Mouse (Mus musculus) heart, postnatal 25 days (tissue): ENCODE measurements around the gene Wfdc1. TPM values are rescaled to one million over a fixed set of nuclear protein-coding genes. Genes with fewer than 3 reads are reported as not detected.
A peak's percentile ranks its signal among the peaks of the same experiment; 100 is the strongest.

Experiments used
- DNase-seq: peaks from one replicate; pipeline ENCODE4 v3.0.0; 2022; ENCODE audit warnings: low spot score
- intact Hi-C: fragments of 180-260 bp; cut with DNase I; formaldehyde crosslinking; loops from one replicate; pipeline ENCODE4 v1.15.1; 2025
- total RNA-seq, 2 experiments: library from RNA; stranded (reverse); gene quantifications; 2 replicates each; pipeline ENCODE4 v1.2.3; 2021

Gene Wfdc1
- 10 to 100 TPM; 45.5 to 49.2 TPM for total RNA-seq

- peak; percentile 24 for DNase-seq
- intact Hi-C loops: no loop called here
Observed at GRCm38 (mm10) chr8:119666219-119666951, at the start of gene Wfdc1. Gene Wfdc1 (plus strand): TSS chr8:119666365.

- DNase-seq: no peak
- intact Hi-C loops: no loop called here
Observed at GRCm38 (mm10) chr8:119616811-119617210, 49.4 kb upstream of the Wfdc1 start.

DNA sequence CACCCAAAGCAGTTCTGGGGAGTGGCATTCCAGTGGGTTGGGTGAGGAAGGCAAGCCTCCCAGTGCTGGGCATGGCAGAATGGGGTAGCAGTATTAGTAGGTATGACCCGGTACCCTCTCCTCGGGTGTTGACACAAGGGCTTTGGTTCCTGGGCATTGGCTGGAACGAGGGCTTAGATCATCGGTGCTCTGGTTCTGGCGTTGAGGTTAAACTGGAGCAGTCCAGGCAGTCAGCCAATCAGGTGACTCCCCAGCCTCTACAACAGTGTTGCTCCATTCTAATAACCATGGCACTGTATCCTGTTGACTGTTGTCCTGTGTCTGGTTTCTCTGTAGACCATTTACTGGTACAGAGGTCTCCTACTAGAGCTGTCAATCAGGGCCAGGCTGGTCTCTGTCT is 48.6 kb upstream of the Wfdc1 start:
- intact Hi-C loops: no loop called here
- no peak for DNase-seq

DNA sequence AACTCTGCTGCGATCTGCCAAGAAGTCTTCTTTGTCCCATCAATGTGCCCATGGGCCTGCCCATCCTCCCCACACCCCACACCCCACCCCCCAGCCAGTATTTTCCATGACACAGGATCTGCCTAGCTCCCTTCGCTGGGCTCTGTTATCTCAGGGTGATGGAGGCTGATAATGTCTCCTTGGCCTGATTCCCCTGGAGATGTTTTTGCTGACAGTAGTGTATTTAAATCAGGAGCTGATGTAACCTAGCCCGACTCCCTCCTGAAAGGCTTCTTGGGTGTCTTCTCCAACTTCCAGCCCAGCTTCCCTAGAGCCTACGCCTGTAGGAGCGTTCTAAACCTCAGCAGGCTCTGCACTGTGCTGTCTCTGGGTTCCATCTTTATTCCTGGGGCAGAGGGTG is 47.3 kb upstream of the Wfdc1 start:
- DNase-seq: no peak
- intact Hi-C loops: no loop called here

- no peak for DNase-seq
- intact Hi-C loops: no loop called here
Observed at GRCm38 (mm10) chr8:119620116-119620840, 45.9 kb upstream of the Wfdc1 start.

DNA sequence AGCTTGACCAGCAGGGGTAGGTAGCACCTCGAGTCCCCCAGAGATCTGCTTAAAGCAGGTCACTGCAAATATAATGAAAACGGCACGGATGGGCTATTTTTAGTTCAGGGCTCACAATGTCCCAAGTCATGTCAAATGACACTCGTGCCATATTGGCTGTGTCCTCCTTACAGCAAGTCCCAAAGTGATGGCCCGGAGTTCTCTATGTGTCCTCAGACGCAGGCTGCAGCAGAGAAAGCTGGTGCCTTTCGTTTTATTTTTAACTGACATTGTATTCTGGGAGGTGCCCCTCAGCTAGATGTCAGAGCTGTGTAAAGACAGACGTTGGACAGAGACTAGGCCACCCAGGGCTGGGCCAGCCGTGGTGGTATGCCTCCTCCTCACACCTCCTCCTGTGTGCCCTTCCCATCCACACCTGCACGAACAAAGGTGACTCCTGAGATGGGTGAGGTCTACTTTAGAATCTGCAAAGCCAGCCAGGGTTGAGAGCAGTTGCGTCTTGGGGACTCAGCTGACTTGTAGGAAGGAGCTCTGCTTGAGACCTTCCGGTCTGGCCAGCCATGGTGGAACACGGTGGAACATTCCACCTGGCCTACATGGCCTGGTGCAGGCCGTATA is 45.2 kb upstream of the Wfdc1 start:
- DNase-seq: no peak
- intact Hi-C loops: no loop called here

DNA sequence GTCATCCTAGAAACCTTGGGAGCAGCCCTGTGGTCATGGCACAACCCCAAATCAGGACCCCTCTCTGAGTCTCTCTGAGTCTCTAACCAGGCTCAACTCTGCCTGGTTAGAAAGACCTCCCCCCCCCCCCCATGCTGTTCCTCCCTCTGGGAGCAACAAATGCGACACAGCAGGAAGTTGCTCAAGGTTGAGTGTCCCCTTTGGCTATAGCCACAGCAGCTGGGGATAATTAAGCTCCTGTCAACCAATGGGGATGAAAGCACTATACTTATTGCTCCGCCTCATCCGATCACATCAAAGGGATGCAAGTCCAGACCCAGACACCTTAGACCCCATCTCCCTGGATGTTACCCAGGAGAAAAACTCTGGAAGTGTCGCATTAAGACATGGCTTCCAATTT is 43.6 kb upstream of the Wfdc1 start:
- DNase-seq: no peak
- intact Hi-C loops: no loop called here

DNA sequence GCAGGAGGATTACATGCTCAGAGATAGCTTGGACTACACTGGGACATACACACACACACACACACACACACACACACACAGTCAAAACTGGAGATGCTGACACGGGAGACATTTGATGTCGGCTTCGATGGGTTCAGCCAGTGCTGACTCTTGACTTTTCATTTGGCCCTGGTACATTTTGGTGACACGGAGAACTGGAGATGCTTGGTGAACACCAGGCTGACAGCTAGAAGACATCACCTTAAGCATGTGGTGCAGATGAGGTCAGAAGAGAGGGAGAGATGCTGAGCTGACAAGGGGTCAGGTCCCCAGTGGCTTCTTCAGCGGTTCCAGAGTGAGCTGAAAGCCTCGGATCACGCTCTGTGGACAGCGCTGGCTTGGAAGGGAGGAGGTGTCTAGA is 43.1 kb upstream of the Wfdc1 start:
- intact Hi-C loops: no loop called here
- DNase-seq: no peak

DNA sequence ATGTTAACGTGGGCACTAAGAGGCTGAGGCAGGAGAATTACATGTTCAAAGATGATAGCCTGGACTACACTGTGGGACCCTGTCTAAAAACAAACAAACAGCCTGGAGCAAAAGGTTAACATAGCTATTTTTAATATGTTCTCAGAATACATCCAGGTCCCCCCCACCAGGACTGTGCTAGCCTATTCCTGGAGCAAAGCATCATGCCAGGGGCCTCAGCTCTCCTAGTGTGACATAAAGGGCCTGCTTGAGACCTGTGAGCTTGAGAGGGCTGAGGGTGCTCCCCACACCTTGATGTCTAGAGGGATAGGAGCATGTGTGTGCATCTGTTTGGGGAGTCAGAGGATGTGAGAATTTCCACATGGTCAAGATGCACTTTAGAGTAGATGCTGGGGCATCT is 42.4 kb upstream of the Wfdc1 start:
- intact Hi-C loops: no loop called here

DNA sequence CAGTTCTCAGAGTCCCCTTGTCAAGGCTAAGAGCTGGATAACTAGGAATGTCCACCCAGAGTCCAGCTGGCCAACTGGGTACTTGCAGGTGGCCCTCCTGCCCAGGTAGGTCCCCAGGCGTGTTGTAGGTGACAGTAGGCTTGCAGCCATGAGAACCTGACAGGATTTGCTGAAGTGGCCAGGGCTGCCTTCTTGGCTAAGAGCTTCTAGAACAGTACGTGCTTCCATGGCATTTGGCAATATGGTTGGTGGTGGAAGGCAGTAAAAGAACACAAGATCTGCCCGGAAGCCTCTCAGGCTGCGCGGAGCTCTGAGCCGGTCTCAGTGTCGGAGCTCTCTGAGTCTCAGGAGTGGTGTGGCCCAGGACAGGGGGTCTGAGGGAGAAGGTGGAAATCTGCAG is 41.2 kb upstream of the Wfdc1 start:
- DNase-seq: no peak
- intact Hi-C loops: no loop called here

More for the DNA sequence above, 42.4 kb upstream of the Wfdc1 start:
- DNase-seq: no peak

GRCm38 (mm10) chr8:119625788-119626187 is 40.4 kb upstream of the Wfdc1 start:
- DNase-seq: no peak
- intact Hi-C loops: no loop called here

- no peak for DNase-seq
- intact Hi-C loops: no loop called here
Observed at GRCm38 (mm10) chr8:119627199-119627598, 39.0 kb upstream of the Wfdc1 start.

DNA sequence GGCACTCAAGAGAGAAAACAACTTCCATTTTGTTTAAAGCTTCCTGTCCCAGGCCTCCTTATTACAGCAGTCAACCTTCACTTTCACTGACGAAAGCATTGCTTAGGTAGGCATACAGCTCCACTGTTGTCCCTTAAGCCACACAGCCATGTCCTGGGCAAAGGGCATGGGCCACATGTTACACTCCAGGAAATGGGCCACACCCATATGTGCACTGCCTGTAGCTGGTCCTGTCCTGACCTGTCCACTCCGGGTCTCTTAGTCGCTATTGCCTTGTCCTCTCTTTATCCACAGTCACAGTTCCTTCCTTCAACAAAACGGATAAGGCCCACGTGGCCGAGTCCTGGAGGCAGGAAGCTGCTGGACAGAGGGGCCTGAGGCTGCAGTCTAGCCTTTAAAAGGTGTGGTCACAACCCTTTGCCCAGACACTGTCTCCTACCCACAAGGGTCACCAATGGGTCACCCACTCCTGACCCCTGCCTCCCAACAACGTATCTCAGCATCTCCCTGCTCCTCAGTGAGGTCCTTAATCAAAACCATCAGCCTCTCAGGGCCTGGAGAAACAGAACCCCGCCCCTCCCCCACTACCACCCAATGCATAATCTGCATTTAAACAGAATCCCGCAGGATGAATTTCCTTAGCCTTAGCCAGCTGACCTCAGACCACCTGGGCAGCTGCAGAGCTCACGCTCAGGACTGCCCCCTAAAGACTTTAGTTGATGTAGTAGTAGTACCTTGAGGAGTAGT is 38.4 kb upstream of the Wfdc1 start:
- intact Hi-C loops: no loop called here
- DNase-seq: no peak

- intact Hi-C loops: no loop called here
- no peak for DNase-seq
Observed at GRCm38 (mm10) chr8:119630841-119631240, 35.3 kb upstream of the Wfdc1 start.

DNA sequence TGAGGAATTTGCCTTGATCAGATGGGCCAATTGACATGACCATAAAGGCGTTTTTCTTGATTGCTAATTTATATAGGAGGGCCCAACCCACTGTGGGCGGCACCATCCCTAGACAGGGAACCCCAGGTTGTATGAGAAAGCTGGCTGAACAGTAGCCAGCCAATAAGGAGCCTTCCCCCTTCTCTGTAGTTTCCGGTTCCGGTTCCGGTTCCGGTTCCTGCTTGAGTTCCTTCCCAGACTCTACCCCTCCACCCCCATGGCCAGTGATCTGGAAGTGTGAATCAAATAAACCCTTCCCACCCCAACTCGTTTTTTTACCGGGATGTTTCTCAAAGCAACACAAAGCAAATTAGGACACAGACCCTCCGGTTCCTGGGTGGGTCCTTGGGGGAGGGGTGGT is 33.9 kb upstream of the Wfdc1 start:
- DNase-seq: no peak
- intact Hi-C loops: no loop called here

DNA sequence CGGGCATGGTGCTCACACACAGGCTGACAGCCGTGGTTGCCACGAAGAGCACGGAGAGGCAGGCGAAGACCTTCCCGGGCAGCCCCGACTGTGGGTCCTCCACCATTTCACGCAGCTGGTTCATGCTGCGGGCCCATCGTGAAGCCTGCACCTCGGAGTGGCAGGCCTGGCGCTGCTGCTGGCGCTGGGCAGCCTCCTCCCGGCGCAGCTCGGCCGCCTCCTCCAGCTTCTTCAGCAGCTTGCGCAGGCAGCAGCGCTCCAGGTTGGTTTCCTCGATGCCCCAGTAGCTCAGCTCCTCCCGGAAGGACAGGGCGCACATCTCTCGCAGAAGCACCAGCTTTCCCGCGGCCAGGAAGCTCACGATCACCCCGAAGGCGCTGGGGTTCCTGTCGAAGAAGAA is 33.3 kb upstream of the Wfdc1 start:
- DNase-seq: no peak
- intact Hi-C loops: no loop called here

- intact Hi-C loops: no loop called here
Observed at GRCm38 (mm10) chr8:119634616-119635336, 31.4 kb upstream of the Wfdc1 start.

DNA sequence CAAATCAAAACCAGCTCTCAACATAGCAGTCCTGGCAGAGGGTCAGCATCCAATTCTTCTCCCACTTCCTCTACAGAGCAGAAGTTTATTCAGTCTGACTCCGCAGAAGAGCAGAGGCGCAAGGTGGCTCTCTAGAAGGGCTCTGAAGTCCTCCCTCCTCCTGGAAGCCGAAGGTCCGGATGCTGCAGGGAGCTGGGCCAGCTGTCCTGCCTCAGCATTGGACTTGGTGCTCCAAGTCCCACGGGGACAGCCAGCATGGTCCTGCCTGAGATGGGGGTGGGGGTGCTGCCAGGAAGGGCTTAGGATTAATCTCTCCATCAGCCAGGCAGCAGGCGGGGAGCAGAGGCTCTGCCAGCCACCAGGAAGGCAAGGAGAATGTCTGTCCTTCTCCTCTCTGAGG is 30.8 kb upstream of the Wfdc1 start, which contains the start of gene Kcng4:
Gene Kcng4, minus strand, starts transcription at position 303 of the 400 bp plus-strand sequence.
- intact Hi-C loops: no loop called here
- no peak for DNase-seq

More at GRCm38 (mm10) chr8:119634616-119635336, 31.4 kb upstream of the Wfdc1 start:
- DNase-seq: no peak

- DNase-seq: no peak
- intact Hi-C loops: no loop called here
Observed at GRCm38 (mm10) chr8:119635958-119636357, 30.2 kb upstream of the Wfdc1 start.

GRCm38 (mm10) chr8:119636766-119637165 is 29.4 kb upstream of the Wfdc1 start:
- no peak for DNase-seq
- intact Hi-C loops: no loop called here
